ENCODE assay signal across 8 mouse cellular contexts in the genomic region with DNA sequence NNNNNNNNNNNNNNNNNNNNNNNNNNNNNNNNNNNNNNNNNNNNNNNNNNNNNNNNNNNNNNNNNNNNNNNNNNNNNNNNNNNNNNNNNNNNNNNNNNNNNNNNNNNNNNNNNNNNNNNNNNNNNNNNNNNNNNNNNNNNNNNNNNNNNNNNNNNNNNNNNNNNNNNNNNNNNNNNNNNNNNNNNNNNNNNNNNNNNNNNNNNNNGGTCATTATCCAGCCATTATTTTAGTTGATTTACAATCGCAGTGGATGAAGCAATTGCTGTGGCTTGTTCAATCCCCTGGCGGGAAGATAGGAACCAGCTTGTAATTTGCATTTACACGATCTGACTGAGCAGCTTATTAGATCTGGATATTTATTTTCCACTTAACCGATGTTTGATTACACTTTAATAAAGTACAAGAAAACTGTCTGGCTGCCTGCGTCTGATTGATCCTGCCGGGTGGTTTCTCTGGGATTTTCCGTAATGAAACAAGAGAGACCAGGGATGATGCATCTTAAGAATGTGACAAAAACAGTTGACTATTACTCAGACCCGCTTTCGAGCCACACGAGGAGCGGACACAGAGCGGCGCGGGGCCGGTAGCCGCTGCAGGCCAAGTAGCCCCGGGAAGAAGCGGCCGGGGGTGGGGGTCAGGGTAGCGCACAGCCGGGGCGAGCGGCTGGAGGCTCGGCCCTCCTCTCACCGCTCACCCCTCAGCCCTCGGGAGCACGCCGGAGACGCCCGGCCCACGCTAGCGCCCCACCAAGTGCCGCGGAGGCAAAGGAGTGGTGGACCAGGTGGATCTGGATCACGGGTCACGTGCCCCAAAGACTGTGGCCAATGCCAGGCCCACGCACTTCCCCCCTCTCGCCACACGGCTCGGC. TPM values are rescaled to one million over a fixed set of nuclear protein-coding genes. Genes with fewer than 3 reads are reported as not detected.
A peak's percentile ranks its signal among the peaks of the same experiment; 100 is the strongest.
DNase-seq lines count a peak whose midpoint lies in the region; ATAC-seq and TF ChIP-seq lines count a peak whose summit lies in the region.

No protein-coding gene starts in this region.

- DNase-seq in left cerebral cortex, adult 2 months (ENCODE audit: extremely low spot score in 1 of 2, low spot score in 2 of 2), result no peak
- DNase-seq in left cerebral cortex, adult 18-20 months (ENCODE audit: low spot score in 2 of 2), result no peak
- peak; percentile 73 for DNase-seq in cerebellum, adult 8-10 months
- DNase-seq in forebrain, postnatal 0 days, result peak; percentile 82
- no peak for DNase-seq in stomach, postnatal 0 days (ENCODE audit: low spot score)
- DNase-seq in urinary bladder, adult 18-20 months (ENCODE audit: low spot score in 2 of 2), result no peak
- DNase-seq in thymus, adult 18-20 months, result no peak

- H3K4me2 ChIP-seq in forebrain, postnatal 0 days (ENCODE audit: low read depth), result peak overlapping the region; percentile 56
- peak overlapping the region; percentile 44 for H3K4me2 ChIP-seq in limb, embryonic 15.5 days
- peak overlapping the region; percentile 36 for H3K4me2 ChIP-seq in stomach, postnatal 0 days (replicated peaks; ENCODE audit: low read depth)

- peaks cover 78% of the 10 kb centered on the region for H3K27me3 ChIP-seq in forebrain, postnatal 0 days (ENCODE audit: insufficient read depth, low read length)
- H3K27me3 ChIP-seq in limb, embryonic 15.5 days, result peaks cover 94% of the 10 kb centered on the region
- H3K27me3 ChIP-seq in stomach, postnatal 0 days (ENCODE audit: control insufficient read depth, insufficient read depth, low read length), result peaks cover 13% of the 10 kb centered on the region; the same call in 1 of the 2 replicates

- no peak overlapping the region for H3K9ac ChIP-seq in forebrain, postnatal 0 days
- no peak overlapping the region for H3K9ac ChIP-seq in limb, embryonic 15.5 days
- no peak overlapping the region for H3K9ac ChIP-seq in stomach, postnatal 0 days (ENCODE audit: low read length)

- 4% methylated on average over 40 of the region's 40 CpGs for WGBS in forebrain, postnatal 0 days
- WGBS in limb, embryonic 15.5 days, result 3% methylated on average over 37 of the region's 40 CpGs
- WGBS in stomach, postnatal 0 days, result 2% methylated on average over 37 of the region's 40 CpGs

- H3K4me1 ChIP-seq in forebrain, postnatal 0 days (ENCODE audit: insufficient read depth), result peaks cover 5% of the 10 kb centered on the region
- H3K4me1 ChIP-seq in limb, embryonic 15.5 days, result peaks cover 10% of the 10 kb centered on the region
- 0 out of 2 replicates have a peak, but pooled peaks cover 3% of the 10 kb centered on the region for H3K4me1 ChIP-seq in stomach, postnatal 0 days (replicated peaks; ENCODE audit: control insufficient read depth, insufficient read depth)

- no peaks in the 10 kb centered on the region for H3K9me3 ChIP-seq in forebrain, postnatal 0 days (ENCODE audit: low read length)
- no peaks in the 10 kb centered on the region for H3K9me3 ChIP-seq in limb, embryonic 15.5 days
- no peaks in the 10 kb centered on the region for H3K9me3 ChIP-seq in stomach, postnatal 0 days (ENCODE audit: control insufficient read depth, low read length)

- TF ChIP-seq CTCF in left cerebral cortex, adult 2 months (IDR thresholded peaks at IDR 0.05), result no peak
- no peak; the same call in 1 of the 2 replicates for TF ChIP-seq CTCF in forebrain, postnatal 0 days (IDR thresholded peaks at IDR 0.05; ENCODE audit: low read depth)
- no peak for TF ChIP-seq CTCF in stomach, postnatal 0 days (IDR thresholded peaks at IDR 0.05; ENCODE audit: low read depth)

- H3K27ac ChIP-seq in left cerebral cortex, adult 2 months, result no peak overlapping the region
- H3K27ac ChIP-seq in forebrain, postnatal 0 days (ENCODE audit: low read depth, low read length), result no peak overlapping the region
- no peak overlapping the region for H3K27ac ChIP-seq in limb, embryonic 15.5 days
- H3K27ac ChIP-seq in stomach, postnatal 0 days (replicated peaks), result no peak overlapping the region

- intact Hi-C loops in left cerebral cortex, adult 2 months (cut with DNase I), result loop anchor here (5.0 kb wide), 1 partner anchor 99 kb away; no protein-coding TSS in a partner anchor

- peak overlapping the region; percentile 42 for H3K4me3 ChIP-seq in left cerebral cortex, adult 2 months
- peak overlapping the region; percentile 24 for H3K4me3 ChIP-seq in forebrain, postnatal 0 days (ENCODE audit: low read depth, low read length)
- peak overlapping the region; percentile 28 for H3K4me3 ChIP-seq in limb, embryonic 15.5 days
- peak overlapping the region; percentile 29 for H3K4me3 ChIP-seq in stomach, postnatal 0 days (ENCODE audit: low read depth, low read length)

- TF ChIP-seq EP300 in stomach, postnatal 0 days (optimal IDR thresholded peaks at IDR 0.05), result no peak

- H3K36me3 ChIP-seq in forebrain, postnatal 0 days (ENCODE audit: insufficient read depth), result no peaks in the 10 kb centered on the region
- H3K36me3 ChIP-seq in limb, embryonic 15.5 days, result no peaks in the 10 kb centered on the region
- no peaks in the 10 kb centered on the region for H3K36me3 ChIP-seq in stomach, postnatal 0 days (ENCODE audit: control insufficient read depth, insufficient read depth, low read length)

- ATAC-seq in forebrain, postnatal 0 days, result peak; percentile 75
- ATAC-seq in limb, embryonic 15.5 days (ENCODE audit: insufficient number of reproducible peaks, low FRiP score, low TSS enrichment, low read depth), result no peak
- ATAC-seq in stomach, postnatal 0 days (ENCODE audit: low FRiP score, low TSS enrichment), result 0 out of 2 replicates have a peak, but pooled peaks have one; percentile 24

RNA-seq across cellular contexts. Expression of gene Gm17304, which starts 48.0 kb away (rescaled TPM):
- not detected for total RNA-seq in left cerebral cortex, adult 2 months (2021)
- total RNA-seq in left cerebral cortex, adult 18-20 months (2021), result not detected
- total RNA-seq in forebrain, postnatal 0 days (2014; rRNA removed), result not detected in 2 replicates
- polyA plus RNA-seq in forebrain, postnatal 0 days (2015; fragmentation: Nextera tagmentation; extraction: Ambion mirVana), result not detected in 2 replicates
- not detected in 2 replicates for polyA plus RNA-seq in limb, embryonic 15.5 days (2015; fragmentation: Nextera tagmentation; extraction: Ambion mirVana)
- not detected in 2 replicates for polyA plus RNA-seq in stomach, postnatal 0 days (2015; fragmentation: Nextera tagmentation; extraction: Ambion mirVana)

Comparison
In these comparisons a context has a peak if more than half of its experiments do, and no peak if none do; other contexts are left out.
1. DNase-seq: peak in cerebellum, adult 8-10 months (single experiment) and forebrain, postnatal 0 days (single experiment); none in left cerebral cortex, adult 2 months (0 of 2), left cerebral cortex, adult 18-20 months (0 of 2), stomach, postnatal 0 days (single experiment), urinary bladder, adult 18-20 months (0 of 2) and thymus, adult 18-20 months (0 of 2).
2. Peak in every context shown above with its lines, with median percentiles within 50 percentile points of each other: H3K4me3 ChIP-seq and H3K4me2 ChIP-seq.